Mouse (Mus musculus) embryonic facial prominence, embryonic 12.5 days (tissue): Measurements from ENCODE around the gene Ccdc186. TPM values are rescaled to one million over a fixed set of nuclear protein-coding genes. Genes with fewer than 3 reads are reported as not detected.
"Not testable (repeated sequence)": the region's sequence is repeated elsewhere in the genome, so short reads cannot be mapped to it uniquely, and the experiment has no call there.

Experiments used
- ATAC-seq: fragments of 200-750 bp; cut with Nextera tagmentation; 2 replicates; pipeline ENCODE4 v1.8.0; 2017; ENCODE audit not compliant: insufficient number of reproducible peaks, insufficient read depth, low FRiP score, low TSS enrichment
- H3K27ac ChIP-seq: fragments of 300-500 bp; sonication (generic); 2 replicates; pipeline ENCODE4 v1.5.1; 2016; ENCODE audit warnings: mild to moderate bottlenecking
- H3K27me3 ChIP-seq: fragments of 300-500 bp; sonication (generic); 2 replicates; pipeline ENCODE4 v1.6.1; 2016; ENCODE audit warnings: mild to moderate bottlenecking, moderate library complexity
- H3K36me3 ChIP-seq: fragments of 300-500 bp; sonication (generic); 2 replicates; pipeline ENCODE4 v1.6.1; 2016; ENCODE audit warnings: mild to moderate bottlenecking
- H3K4me1 ChIP-seq: fragments of 300-500 bp; sonication (generic); 2 replicates; pipeline ENCODE4 v1.6.1; 2016
- H3K4me2 ChIP-seq: fragments of 300-500 bp; sonication (generic); replicated peaks from 2 replicates; pipeline ENCODE4 v1.6.1; 2016; ENCODE audit warnings: mild to moderate bottlenecking, moderate library complexity
- H3K4me3 ChIP-seq: fragments of 300-500 bp; sonication (generic); 2 replicates; pipeline ENCODE4 v1.5.1; 2016; ENCODE audit warnings: mild to moderate bottlenecking
- H3K9ac ChIP-seq: fragments of 300-500 bp; sonication (generic); 2 replicates; pipeline ENCODE4 v1.6.1; 2016; ENCODE audit warnings: mild to moderate bottlenecking, moderate library complexity
- H3K9me3 ChIP-seq: fragments of 300-500 bp; sonication (generic); 2 replicates; pipeline ENCODE4 v1.6.1; 2016; ENCODE audit warnings: mild to moderate bottlenecking, moderate library complexity
- WGBS: fragments of 180-500 bp; shearing (Covaris S2); methylation state at CpG from one replicate; pipeline ENCODE4 v1.1.7; 2016; 5-methylcytosine and 5-hydroxymethylcytosine counted together
- polyA plus RNA-seq: library from polyadenylated mRNA; unstranded; fragments of >200 nt; fragmentation: Nextera tagmentation; extraction: Ambion mirVana; gene quantifications from 2 replicates; pipeline ENCODE4 v1.2.1, GENCODE M21; 2016

Ccdc186 gene
- polyA plus RNA-seq, 1 experiment from 2014 or later = 23.9 TPM

- Histone ChIP-seq H3K9me3 (no peaks in the 10 kb centered on the region), H3K27ac (no peak overlapping the region), H3K4me3 (no peak overlapping the region), H3K4me1 (no peaks in the 10 kb centered on the region), H3K9ac (no peak overlapping the region), H3K36me3 (peaks cover 73% of the 10 kb centered on the region), H3K4me2 (no peak overlapping the region), H3K27me3 (no peaks in the 10 kb centered on the region)
- ATAC-seq = no peak
- WGBS = 80% methylated on average over 7 of the region's 7 CpGs
Observed at GRCm38 (mm10) chr19:56800930-56801655, 20.9 kb downstream of the Ccdc186 start.

- H3K27ac ChIP-seq = no peak overlapping the region
- H3K36me3 ChIP-seq = peaks cover 72% of the 10 kb centered on the region
- no peaks in the 10 kb centered on the region for H3K9me3 ChIP-seq
- no peaks in the 10 kb centered on the region for H3K27me3 ChIP-seq
- H3K4me3 ChIP-seq = no peak overlapping the region
- no peak overlapping the region for H3K9ac ChIP-seq
- WGBS = 74% methylated on average over 8 of the region's 8 CpGs
- ATAC-seq = no peak
- H3K4me1 ChIP-seq = no peaks in the 10 kb centered on the region
- H3K4me2 ChIP-seq = no peak overlapping the region
Observed at GRCm38 (mm10) chr19:56800226-56800625, 21.8 kb downstream of the Ccdc186 start.

GRCm38 (mm10) chr19:56797376-56797775, 24.6 kb downstream of the Ccdc186 start:
- Histone ChIP-seq H3K27ac (no peak overlapping the region), H3K27me3 (no peaks in the 10 kb centered on the region), H3K4me1 (no peaks in the 10 kb centered on the region), H3K9me3 (no peaks in the 10 kb centered on the region), H3K36me3 (peaks cover 89% of the 10 kb centered on the region), H3K9ac (no peak overlapping the region), H3K4me3 (no peak overlapping the region), H3K4me2 (no peak overlapping the region)
- no peak for ATAC-seq
- WGBS = 94% methylated on average over 11 of the region's 11 CpGs

GRCm38 (mm10) chr19:56788952-56789351, 33.0 kb downstream of the Ccdc186 start:
- Histone ChIP-seq H3K9me3 (no peaks in the 10 kb centered on the region), H3K4me1 (no peaks in the 10 kb centered on the region), H3K9ac (no peak overlapping the region), H3K36me3 (peaks cover 38% of the 10 kb centered on the region), H3K4me3 (no peak overlapping the region), H3K27me3 (no peaks in the 10 kb centered on the region), H3K27ac (no peak overlapping the region), H3K4me2 (no peak overlapping the region)
- WGBS = 90% methylated on average over 5 of the region's 5 CpGs
- ATAC-seq = no peak

GRCm38 (mm10) chr19:56787911-56788310, 34.1 kb downstream of the Ccdc186 start:
- no peak for ATAC-seq
- Histone ChIP-seq H3K27ac (no peak overlapping the region), H3K4me3 (no peak overlapping the region), H3K9ac (no peak overlapping the region), H3K9me3 (no peaks in the 10 kb centered on the region), H3K4me2 (no peak overlapping the region), H3K36me3 (peaks cover 29% of the 10 kb centered on the region), H3K27me3 (no peaks in the 10 kb centered on the region), H3K4me1 (no peaks in the 10 kb centered on the region)
- 87% methylated on average over 7 of the region's 7 CpGs for WGBS

GRCm38 (mm10) chr19:56778532-56778931, 43.5 kb downstream of the Ccdc186 start:
- H3K4me2 ChIP-seq, H3K9ac ChIP-seq, H3K9me3 ChIP-seq, H3K4me3 ChIP-seq, ATAC-seq, H3K27ac ChIP-seq, H3K36me3 ChIP-seq: not testable (repeated sequence)
- WGBS = 91% methylated on average over 7 of the region's 7 CpGs
- Histone ChIP-seq H3K4me1 (peaks cover 12% of the 10 kb centered on the region), H3K27me3 (peaks cover 16% of the 10 kb centered on the region; the same call in 1 of the 2 replicates)

GRCm38 (mm10) chr19:56776719-56777382, 45.1 kb downstream of the Ccdc186 start:
- Histone ChIP-seq H3K4me2 (peak overlapping the region; percentile 20; the same call in 1 of the 2 replicates), H3K4me3 (no peak overlapping the region), H3K4me1 (peaks cover 12% of the 10 kb centered on the region), H3K36me3 (no peaks in the 10 kb centered on the region), H3K9me3 (no peaks in the 10 kb centered on the region), H3K27ac (no peak overlapping the region), H3K27me3 (peaks cover 16% of the 10 kb centered on the region; the same call in 1 of the 2 replicates), H3K9ac (no peak overlapping the region)
- WGBS = 35% methylated on average over 16 of the region's 16 CpGs
- peak; percentile 73; the same call in 1 of the 2 replicates for ATAC-seq

- peak overlapping the region; percentile 22 for H3K4me3 ChIP-seq
- peak overlapping the region; percentile 50 for H3K4me2 ChIP-seq
- H3K27ac ChIP-seq = no peak overlapping the region
- peaks cover 12% of the 10 kb centered on the region for H3K4me1 ChIP-seq
- H3K36me3 ChIP-seq = no peaks in the 10 kb centered on the region
- ATAC-seq = peak; percentile 17; the same call in 1 of the 2 replicates
- peaks cover 16% of the 10 kb centered on the region; the same call in 1 of the 2 replicates for H3K27me3 ChIP-seq
- 5% methylated on average over 18 of the region's 18 CpGs for WGBS
- H3K9me3 ChIP-seq = no peaks in the 10 kb centered on the region
- H3K9ac ChIP-seq = peak overlapping the region; percentile 21; the same call in 1 of the 2 replicates
Observed at GRCm38 (mm10) chr19:56775893-56776718, 45.9 kb downstream of the Ccdc186 start.

GRCm38 (mm10) chr19:56774971-56775892, 46.8 kb downstream of the Ccdc186 start:
- Histone ChIP-seq H3K4me1 (peaks cover 12% of the 10 kb centered on the region), H3K4me2 (peak overlapping the region; percentile 50), H3K4me3 (peak overlapping the region; percentile 22), H3K27ac (no peak overlapping the region), H3K36me3 (no peaks in the 10 kb centered on the region), H3K9ac (peak overlapping the region; percentile 21; the same call in 1 of the 2 replicates), H3K9me3 (no peaks in the 10 kb centered on the region), H3K27me3 (peaks cover 16% of the 10 kb centered on the region; the same call in 1 of the 2 replicates)
- 38% methylated on average over 24 of the region's 24 CpGs for WGBS
- no peak for ATAC-seq

GRCm38 (mm10) chr19:56774408-56774962, 47.5 kb downstream of the Ccdc186 start:
- H3K27ac ChIP-seq = no peak overlapping the region
- no peaks in the 10 kb centered on the region for H3K9me3 ChIP-seq
- H3K4me3 ChIP-seq = no peak overlapping the region
- no peak overlapping the region for H3K4me2 ChIP-seq
- H3K27me3 ChIP-seq = peaks cover 16% of the 10 kb centered on the region; the same call in 1 of the 2 replicates
- peaks cover 12% of the 10 kb centered on the region for H3K4me1 ChIP-seq
- H3K36me3 ChIP-seq = no peaks in the 10 kb centered on the region
- WGBS = 69% methylated on average over 9 of the region's 9 CpGs
- ATAC-seq = no peak
- no peak overlapping the region for H3K9ac ChIP-seq
